Comparison of ENCODE assay signal across 21 mouse cellular contexts in the genomic region with DNA sequence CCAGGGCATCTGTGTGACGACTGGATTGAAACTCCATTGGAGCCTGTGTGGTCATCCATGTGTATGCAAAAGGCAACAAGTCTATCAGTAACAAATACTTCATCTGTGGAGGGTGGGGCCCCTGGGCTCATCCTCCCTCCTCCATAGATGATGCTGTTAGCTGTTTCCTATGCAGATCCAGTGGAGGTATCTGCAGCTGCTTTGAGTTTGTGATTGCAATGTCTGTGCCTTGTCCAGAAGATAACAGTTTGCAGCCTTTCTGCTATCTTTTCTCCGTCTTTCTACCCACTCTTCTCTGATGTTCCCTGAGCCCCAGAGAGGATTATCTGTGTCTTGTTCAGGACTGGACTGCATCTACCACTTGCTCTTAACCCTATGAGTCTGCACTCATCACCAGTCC. TPM values are rescaled to one million over a fixed set of nuclear protein-coding genes. Genes with fewer than 3 reads are reported as not detected.
DNase-seq lines count a peak whose midpoint lies in the region; ATAC-seq lines count a peak whose summit lies in the region.
"Had no signal": no experiment of that assay in that cellular context is flagged by ENCODE, and none has a peak within 500 bp of the region (broad histone marks: within the 10 kb centered on the region; RNA-seq: fewer than 3 reads in every experiment).

No protein-coding gene starts in this region.

- H3K9ac ChIP-seq in forebrain, embryonic 11.5 days (ENCODE audit: low read length): no peak overlapping the region
- no peak overlapping the region for H3K9ac ChIP-seq in forebrain, embryonic 15.5 days (replicated peaks)
- H3K9ac ChIP-seq in liver, embryonic 12.5 days: no peak overlapping the region
- no peak overlapping the region for H3K9ac ChIP-seq in hindbrain, embryonic 13.5 days
- H3K9ac ChIP-seq: hindbrain, embryonic 14.5 days had no signal

- no peak overlapping the region for H3K27ac ChIP-seq in forebrain, embryonic 11.5 days (ENCODE audit: low read depth, low read length)
- H3K27ac ChIP-seq in forebrain, embryonic 15.5 days (replicated peaks): no peak overlapping the region
- H3K27ac ChIP-seq in liver, embryonic 12.5 days: no peak overlapping the region
- H3K27ac ChIP-seq in hindbrain, embryonic 13.5 days: no peak overlapping the region
- H3K27ac ChIP-seq: forebrain, embryonic 10.5 days; heart, adult 2 months; heart, embryonic 10.5 days; hindbrain, embryonic 14.5 days; hindbrain, postnatal 0 days had no signal

- no peak overlapping the region for H3K4me3 ChIP-seq in forebrain, embryonic 11.5 days (ENCODE audit: low read depth, low read length)
- H3K4me3 ChIP-seq in forebrain, embryonic 15.5 days: no peak overlapping the region
- H3K4me3 ChIP-seq in liver, embryonic 12.5 days: no peak overlapping the region
- H3K4me3 ChIP-seq in hindbrain, embryonic 13.5 days: no peak overlapping the region
- H3K4me3 ChIP-seq: forebrain, embryonic 10.5 days; heart, adult 2 months; heart, embryonic 10.5 days had no signal

- no peaks in the 10 kb centered on the region for H3K36me3 ChIP-seq in forebrain, embryonic 11.5 days (ENCODE audit: control insufficient read depth, insufficient read depth, low read length)
- no peaks in the 10 kb centered on the region for H3K36me3 ChIP-seq in forebrain, embryonic 15.5 days
- H3K36me3 ChIP-seq in liver, embryonic 12.5 days: no peaks in the 10 kb centered on the region
- H3K36me3 ChIP-seq in hindbrain, embryonic 13.5 days: 0 out of 2 replicates have a peak, but pooled peaks cover 2% of the 10 kb centered on the region

- H3K4me2 ChIP-seq in forebrain, embryonic 11.5 days (ENCODE audit: low read depth, low read length, severe bottlenecking): no peak overlapping the region
- no peak overlapping the region for H3K4me2 ChIP-seq in forebrain, embryonic 15.5 days (replicated peaks)
- no peak overlapping the region for H3K4me2 ChIP-seq in liver, embryonic 12.5 days
- H3K4me2 ChIP-seq in hindbrain, embryonic 13.5 days: no peak overlapping the region
- H3K4me2 ChIP-seq: hindbrain, embryonic 14.5 days had no signal

- peak; percentile 9 for DNase-seq in forebrain, embryonic 11.5 days (ENCODE audit: low spot score)
- DNase-seq in liver: no peak
- DNase-seq in adipocyte (ENCODE audit: low spot score): no peak
- DNase-seq: adrenal gland, adult 2 months; adrenal gland, postnatal 14 days; cerebellum, adult 18-20 months; cerebellum, adult 9-10 months; cerebellum, postnatal 14 days; gastrocnemius, postnatal 25 days; heart, adult 2 months had no signal

- H3K27me3 ChIP-seq in forebrain, embryonic 11.5 days (ENCODE audit: control insufficient read depth, insufficient read depth, low read length): no peaks in the 10 kb centered on the region
- H3K27me3 ChIP-seq in forebrain, embryonic 15.5 days: no peaks in the 10 kb centered on the region
- H3K27me3 ChIP-seq in liver, embryonic 12.5 days (replicated peaks): no peaks in the 10 kb centered on the region
- no peaks in the 10 kb centered on the region for H3K27me3 ChIP-seq in hindbrain, embryonic 13.5 days
- H3K27me3 ChIP-seq: Patski had no signal

- no peak for ATAC-seq in forebrain, embryonic 11.5 days (replicated peaks; ENCODE audit: low FRiP score)
- ATAC-seq in forebrain, embryonic 15.5 days (replicated peaks): no peak
- ATAC-seq in liver, embryonic 12.5 days: peak; percentile 59
- ATAC-seq in megakaryocyte progenitor cell, adult 5-6 weeks (replicated peaks; ENCODE audit: poor library complexity): peak; percentile 39
- ATAC-seq in hindbrain, embryonic 13.5 days (ENCODE audit: low FRiP score): no peak
- ATAC-seq: forebrain, embryonic 14.5 days; hindbrain, postnatal 0 days; inflammation-experienced regulatory T-cells, adult 6 months; Patski had no signal

- WGBS in forebrain, embryonic 11.5 days: 86% methylated on average over 2 of the region's 2 CpGs
- WGBS in forebrain, embryonic 15.5 days: 90% methylated on average over 2 of the region's 2 CpGs
- WGBS in liver, embryonic 12.5 days (ENCODE audit: insufficient replicate concordance): 26% methylated on average over 2 of the region's 2 CpGs
- 86% methylated on average over 2 of the region's 2 CpGs for WGBS in hindbrain, embryonic 13.5 days

- no peaks in the 10 kb centered on the region for H3K4me1 ChIP-seq in forebrain, embryonic 11.5 days (replicated peaks; ENCODE audit: control insufficient read depth, insufficient read depth, low read length)
- no peaks in the 10 kb centered on the region for H3K4me1 ChIP-seq in forebrain, embryonic 15.5 days
- 0 out of 2 replicates have a peak, but pooled peaks cover 9% of the 10 kb centered on the region for H3K4me1 ChIP-seq in liver, embryonic 12.5 days
- no peaks in the 10 kb centered on the region for H3K4me1 ChIP-seq in hindbrain, embryonic 13.5 days (replicated peaks)
- H3K4me1 ChIP-seq: forebrain, embryonic 10.5 days; heart, embryonic 10.5 days had no signal

- peaks cover 3% of the 10 kb centered on the region; the same call in 1 of the 2 replicates for H3K9me3 ChIP-seq in forebrain, embryonic 11.5 days (ENCODE audit: control insufficient read depth, low read length)
- no peaks in the 10 kb centered on the region for H3K9me3 ChIP-seq in forebrain, embryonic 15.5 days
- no peaks in the 10 kb centered on the region for H3K9me3 ChIP-seq in liver, embryonic 12.5 days (replicated peaks)
- H3K9me3 ChIP-seq in hindbrain, embryonic 13.5 days: no peaks in the 10 kb centered on the region
- H3K9me3 ChIP-seq: heart, embryonic 10.5 days had no signal

RNA-seq across cellular contexts. Expression of gene Ubqln1, which starts 13.2 kb away (rescaled TPM):
- polyA plus RNA-seq in forebrain, embryonic 11.5 days (2014; fragmentation: Nextera tagmentation; extraction: Ambion mirVana): 153 and 158 TPM in 2 replicates
- polyA plus RNA-seq in forebrain, embryonic 15.5 days (2015; fragmentation: Nextera tagmentation; extraction: Ambion mirVana): 153 TPM in 2 replicates
- 83.3 and 83.6 TPM in 2 replicates for polyA plus RNA-seq in liver, embryonic 12.5 days (2016; fragmentation: Nextera tagmentation; extraction: Ambion mirVana)
- 52.2 and 57.6 TPM in 2 replicates for total RNA-seq in megakaryocyte progenitor cell, adult 5-6 weeks (2015)
- 53.0 and 64.7 TPM in 2 replicates for total RNA-seq in megakaryocyte progenitor cell, adult 5-6 weeks (2017)
- 125 and 126 TPM in 2 replicates for polyA plus RNA-seq in hindbrain, embryonic 13.5 days (2015; fragmentation: Nextera tagmentation; extraction: Ambion mirVana)

RNA-seq across cellular contexts. Expression of gene Gkap1, which starts 46.9 kb away (rescaled TPM):
- polyA plus RNA-seq in forebrain, embryonic 11.5 days (2014; fragmentation: Nextera tagmentation; extraction: Ambion mirVana): 44.9 and 48.5 TPM in 2 replicates
- polyA plus RNA-seq in forebrain, embryonic 15.5 days (2015; fragmentation: Nextera tagmentation; extraction: Ambion mirVana): 23.8 and 30.3 TPM in 2 replicates
- polyA plus RNA-seq in liver, embryonic 12.5 days (2016; fragmentation: Nextera tagmentation; extraction: Ambion mirVana): 9.0 and 9.1 TPM in 2 replicates
- 10.9 and 11.6 TPM in 2 replicates for total RNA-seq in megakaryocyte progenitor cell, adult 5-6 weeks (2015)
- total RNA-seq in megakaryocyte progenitor cell, adult 5-6 weeks (2017): 14.6 and 20.2 TPM in 2 replicates
- polyA plus RNA-seq in hindbrain, embryonic 13.5 days (2015; fragmentation: Nextera tagmentation; extraction: Ambion mirVana): 28.4 and 31.0 TPM in 2 replicates

Comparison
In these comparisons a context has a peak if more than half of its experiments do, and no peak if none do; other contexts are left out.
1. ATAC-seq: peak in liver, embryonic 12.5 days (single experiment) and megakaryocyte progenitor cell, adult 5-6 weeks (single experiment); none in forebrain, embryonic 11.5 days (single experiment), forebrain, embryonic 15.5 days (single experiment) and hindbrain, embryonic 13.5 days (single experiment).